Mouse (Mus musculus) thymus, postnatal 14 days (tissue): Measurements from ENCODE around the gene Kif6.

ENCODE experiments used
- DNase-seq: peaks from one replicate; pipeline ENCODE4 v3.0.0; 2021

Kif6 gene

GRCm38 (mm10) chr17:49738351-49738750 is 123.4 kb downstream of the Kif6 start:
- DNase-seq, result no peak

- no peak for DNase-seq
These were observed 125.2 kb downstream of the Kif6 start for GRCm38 (mm10) chr17:49739896-49740679.

GRCm38 (mm10) chr17:49741172-49741571 is 126.2 kb downstream of the Kif6 start:
- no peak for DNase-seq

- no peak for DNase-seq
These were observed 127.0 kb downstream of the Kif6 start for GRCm38 (mm10) chr17:49741927-49742326.

GRCm38 (mm10) chr17:49743580-49744463 is 128.9 kb downstream of the Kif6 start:
- DNase-seq, result no peak

- DNase-seq, result no peak
These were observed 136.0 kb downstream of the Kif6 start for GRCm38 (mm10) chr17:49750889-49751324.

GRCm38 (mm10) chr17:49753874-49754273 is 138.9 kb downstream of the Kif6 start:
- DNase-seq, result no peak

- DNase-seq, result no peak
These were observed 141.9 kb downstream of the Kif6 start for GRCm38 (mm10) chr17:49756862-49757261.

- DNase-seq, result no peak
These were observed 144.1 kb downstream of the Kif6 start for GRCm38 (mm10) chr17:49759047-49759446.

GRCm38 (mm10) chr17:49761260-49761659 is 146.3 kb downstream of the Kif6 start:
- no peak for DNase-seq

GRCm38 (mm10) chr17:49761838-49762237 is 146.9 kb downstream of the Kif6 start:
- no peak for DNase-seq

GRCm38 (mm10) chr17:49764963-49765362 is 150.0 kb downstream of the Kif6 start:
- no peak for DNase-seq

GRCm38 (mm10) chr17:49767717-49768370 is 152.9 kb downstream of the Kif6 start:
- no peak for DNase-seq

- no peak for DNase-seq
These were observed 156.9 kb downstream of the Kif6 start for GRCm38 (mm10) chr17:49771703-49772315.

- DNase-seq, result no peak
These were observed 162.3 kb downstream of the Kif6 start for GRCm38 (mm10) chr17:49777115-49777839.

- DNase-seq, result no peak
These were observed 164.1 kb downstream of the Kif6 start for GRCm38 (mm10) chr17:49779066-49779465.

GRCm38 (mm10) chr17:49779576-49779975 is 164.6 kb downstream of the Kif6 start:
- no peak for DNase-seq

- DNase-seq, result no peak
These were observed 170.9 kb downstream of the Kif6 start for GRCm38 (mm10) chr17:49785851-49786250.

GRCm38 (mm10) chr17:49787351-49787750 is 172.4 kb downstream of the Kif6 start:
- DNase-seq, result no peak

- no peak for DNase-seq
These were observed 173.4 kb downstream of the Kif6 start for GRCm38 (mm10) chr17:49788187-49788974.

GRCm38 (mm10) chr17:49791546-49791945 is 176.6 kb downstream of the Kif6 start:
- no peak for DNase-seq
